Mouse (Mus musculus): ENCODE measurements around the gene Mpdu1. TPM values are rescaled to one million over a fixed set of nuclear protein-coding genes. Genes with fewer than 3 reads are reported as not detected.

Mpdu1 gene
- total RNA-seq, 2 experiments from 2014 or later = 47.5 to 58.2 TPM

GRCm38 (mm10) chr11:69692863-69693262 lies 30.4 kb upstream of the Mpdu1 start:
- DNase-seq (ENCODE audit: low spot score in 2 of 2) = no peak

DNA sequence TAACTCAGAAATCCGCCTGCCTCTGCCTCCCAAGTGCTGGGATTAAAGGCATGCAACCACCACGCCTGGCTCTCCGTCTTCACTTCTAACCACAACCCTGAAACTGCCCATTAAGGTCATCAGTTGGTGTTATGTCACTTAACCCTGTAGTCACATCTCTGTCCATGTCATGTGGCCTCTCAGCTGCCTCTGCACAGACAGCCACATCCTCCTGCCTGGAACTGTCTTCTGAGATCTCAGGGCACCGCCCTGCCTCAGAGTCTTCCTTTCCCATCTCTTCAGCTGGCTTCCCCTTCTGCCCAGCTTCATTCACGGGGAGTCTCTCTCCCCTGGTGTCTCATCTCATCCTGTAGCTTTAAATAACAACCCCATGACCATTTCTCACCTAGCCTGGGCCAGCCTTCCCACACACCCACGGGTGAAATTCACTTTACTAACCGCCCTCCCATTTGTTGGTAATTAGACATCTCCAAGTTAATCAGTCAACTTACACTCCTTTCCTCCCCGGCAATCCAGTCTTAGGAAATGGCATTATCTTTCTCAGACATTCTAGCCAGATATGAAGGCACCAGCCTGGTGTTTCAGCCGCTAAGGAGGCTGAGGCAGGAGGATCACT lies 29.9 kb upstream of the Mpdu1 start:
- no peak for DNase-seq (ENCODE audit: low spot score in 2 of 2)

- no peak for DNase-seq (ENCODE audit: low spot score in 2 of 2)
Measured at GRCm38 (mm10) chr11:69689891-69690290, 27.4 kb upstream of the Mpdu1 start.

DNA sequence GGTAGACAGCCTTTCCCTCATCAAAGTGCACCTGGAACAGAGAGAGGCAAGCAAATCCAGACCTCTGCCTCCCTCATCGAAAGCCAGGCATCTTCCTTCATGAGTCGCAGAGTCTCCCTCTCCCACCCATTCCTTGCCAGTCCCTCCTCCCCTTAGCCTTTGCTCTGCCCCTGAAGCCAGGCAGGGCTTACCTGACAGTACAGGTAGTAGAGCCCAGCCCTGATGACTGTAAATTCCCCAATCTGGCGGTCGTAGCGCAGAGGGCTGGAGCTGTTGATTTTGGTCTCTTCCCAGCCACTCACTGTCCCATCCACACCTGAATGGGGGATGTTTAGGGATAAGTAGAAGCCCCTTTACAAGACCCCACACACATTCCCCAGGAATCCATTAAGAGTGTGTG lies 24.6 kb upstream of the Mpdu1 start:
- DNase-seq (ENCODE audit: low spot score in 2 of 2) = no peak

- DNase-seq (ENCODE audit: low spot score in 2 of 2) = no peak
Measured at GRCm38 (mm10) chr11:69686377-69686776, 23.9 kb upstream of the Mpdu1 start.

DNA sequence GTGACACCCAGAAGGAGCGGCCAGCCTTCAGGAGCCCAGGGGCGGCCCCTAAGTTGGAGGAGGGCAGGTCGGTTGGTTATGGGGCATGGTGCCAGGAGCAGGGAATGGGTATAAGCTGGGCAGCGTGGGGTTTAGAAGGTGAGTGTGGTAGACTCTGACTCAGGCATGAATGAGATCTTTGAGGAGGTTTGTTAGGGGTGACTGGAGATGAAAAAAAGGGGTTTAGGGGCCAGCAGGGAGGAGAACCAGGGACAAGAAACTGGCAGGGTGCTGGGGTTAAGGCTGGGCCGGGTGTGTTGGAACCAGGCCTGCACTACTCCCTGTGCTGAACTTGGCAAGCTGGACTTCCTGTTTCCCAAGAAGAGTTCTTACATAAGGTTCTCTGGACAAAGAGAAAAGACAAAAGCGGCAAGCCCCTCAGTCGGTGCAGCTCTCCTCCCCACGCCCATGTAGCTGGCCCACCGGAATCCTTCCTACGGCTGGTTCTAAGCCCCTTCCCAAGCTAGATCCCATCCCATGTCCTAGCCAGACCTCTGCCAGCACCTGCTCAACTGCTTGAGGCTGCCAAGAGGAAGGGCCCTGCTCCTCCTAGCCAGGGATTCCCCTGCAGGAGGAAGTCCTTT lies 23.2 kb upstream of the Mpdu1 start, which contains the start of gene Tnfsf13:
TSS of gene Tnfsf13 (minus strand) at position 259 of the 623 bp plus-strand sequence.
- DNase-seq (ENCODE audit: low spot score in 2 of 2) = no peak

DNA sequence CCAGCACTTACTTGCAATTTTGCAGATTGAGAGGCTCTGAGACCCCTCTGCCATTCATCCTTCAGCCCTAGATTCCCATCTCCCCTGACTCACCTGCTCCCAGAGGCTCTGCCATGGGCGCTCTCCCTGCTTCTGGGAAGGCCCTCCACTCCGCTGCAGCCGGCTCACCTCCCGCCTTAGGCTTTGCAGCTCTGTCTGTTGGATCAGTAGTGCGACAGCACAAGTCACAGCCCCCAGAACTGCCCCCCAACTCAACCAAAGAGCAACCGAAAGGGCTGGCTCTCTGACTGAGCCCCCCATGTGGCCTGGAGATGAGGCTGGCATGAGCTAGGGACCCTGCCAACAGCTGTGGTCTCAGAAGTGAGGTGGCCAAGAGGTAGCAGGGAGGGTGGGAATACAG lies 22.5 kb upstream of the Mpdu1 start:
- DNase-seq (ENCODE audit: low spot score in 2 of 2) = no peak

- no peak for DNase-seq (ENCODE audit: low spot score in 2 of 2)
Measured at GRCm38 (mm10) chr11:69684128-69684745, 21.8 kb upstream of the Mpdu1 start.

- no peak for DNase-seq (ENCODE audit: low spot score in 2 of 2)
Measured at GRCm38 (mm10) chr11:69683576-69683975, 21.1 kb upstream of the Mpdu1 start.

DNA sequence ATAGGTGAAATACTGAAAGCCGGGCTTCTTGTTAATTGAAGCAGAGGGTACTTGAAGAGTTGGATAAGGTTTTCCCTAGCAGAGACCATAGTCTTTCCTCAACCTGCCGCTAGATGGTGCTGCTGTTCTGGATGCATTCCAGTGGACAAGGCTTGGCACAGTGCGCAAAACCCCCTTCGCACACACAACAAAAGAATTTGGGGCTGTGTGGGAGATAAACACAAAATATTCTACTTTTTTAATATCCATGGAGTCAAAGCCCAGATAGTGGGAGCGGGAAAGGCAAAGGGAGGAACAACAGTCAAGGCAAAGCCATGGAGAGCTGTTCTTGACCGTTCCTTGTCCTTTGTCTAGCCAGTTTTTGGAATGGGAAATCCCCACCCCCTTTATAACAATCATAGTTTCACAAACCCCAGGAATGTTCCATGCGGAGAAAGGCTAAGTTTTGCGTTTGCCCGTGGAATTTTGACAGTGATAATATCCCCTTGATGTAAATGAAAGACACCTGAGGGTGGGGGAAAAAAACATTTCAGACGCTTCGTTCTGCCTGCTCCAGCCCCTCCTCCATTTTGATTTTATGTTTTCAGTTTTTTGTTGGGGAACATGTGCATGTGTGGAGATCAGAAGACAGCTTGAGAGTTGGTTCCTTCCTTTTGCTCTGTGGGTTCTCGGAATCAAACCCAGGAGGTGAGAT lies 20.5 kb upstream of the Mpdu1 start:
- peak; percentile 89 to 91 for DNase-seq (ENCODE audit: low spot score in 2 of 2)

- DNase-seq (ENCODE audit: low spot score in 2 of 2) = no peak
Measured at GRCm38 (mm10) chr11:69682209-69682839, 19.9 kb upstream of the Mpdu1 start.

- peak; percentile 97 to 98 for DNase-seq (ENCODE audit: low spot score in 2 of 2)
Measured at GRCm38 (mm10) chr11:69681314-69682208, 19.1 kb upstream of the Mpdu1 start, which contains the start of gene Senp3. Gene Senp3, minus strand, starts transcription at chr11:69682084.

GRCm38 (mm10) chr11:69680136-69680855 lies 17.9 kb upstream of the Mpdu1 start:
- no peak for DNase-seq (ENCODE audit: low spot score in 2 of 2)

GRCm38 (mm10) chr11:69679144-69679543 lies 16.7 kb upstream of the Mpdu1 start:
- DNase-seq (ENCODE audit: low spot score in 2 of 2) = no peak

GRCm38 (mm10) chr11:69672211-69672706 lies 9.8 kb upstream of the Mpdu1 start, which contains the start of gene Eif4a1:
Gene Eif4a1, minus strand, starts transcription at chr11:69672423.
- peak; percentile 99 to 100 for DNase-seq (ENCODE audit: low spot score in 2 of 2)

DNA sequence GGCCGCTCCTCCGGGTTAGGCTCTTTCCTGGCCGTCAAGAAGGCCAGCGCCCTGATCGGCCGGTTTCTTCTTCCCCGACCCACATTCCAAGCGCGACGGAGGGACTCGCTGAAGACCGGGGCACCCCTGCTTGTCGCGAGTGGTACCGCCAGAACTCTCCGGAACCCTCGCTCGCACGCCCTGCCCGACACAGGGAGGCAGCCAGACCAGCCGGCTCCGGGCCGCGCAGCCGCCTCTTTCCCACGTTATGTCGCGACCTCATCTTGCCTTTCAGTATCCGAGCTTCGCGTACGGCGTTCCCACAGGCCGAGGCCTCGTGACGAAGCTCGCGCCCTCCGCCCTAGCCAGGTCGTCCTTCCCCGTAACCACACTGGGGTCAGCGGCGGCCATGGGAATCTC lies 9.3 kb upstream of the Mpdu1 start:
- peak in 1 of 2 experiments; percentile 29 for DNase-seq (ENCODE audit: low spot score in 2 of 2)

GRCm38 (mm10) chr11:69670786-69671725 lies 8.6 kb upstream of the Mpdu1 start:
- DNase-seq (ENCODE audit: low spot score in 2 of 2) = peak; percentile 85 to 89

DNA sequence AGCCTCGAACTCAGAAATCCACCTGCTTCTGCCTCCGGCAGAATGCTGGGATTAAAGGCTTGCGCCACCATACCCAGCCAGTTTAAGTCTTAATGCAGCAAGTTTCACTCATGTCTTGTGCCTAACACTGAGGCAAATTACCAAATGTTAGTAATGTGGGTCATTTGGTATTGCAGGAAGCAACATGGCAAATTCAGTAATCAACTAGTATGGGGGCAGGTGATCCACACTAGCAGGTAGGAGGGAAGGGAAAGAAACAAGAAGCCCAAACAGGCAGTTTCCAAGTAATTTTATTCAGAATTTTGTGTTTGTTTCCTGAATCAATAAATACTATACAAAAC lies 4.2 kb upstream of the Mpdu1 start:
- no peak for DNase-seq (ENCODE audit: low spot score in 2 of 2)

Measured in left cerebral cortex, adult 18-20 months (tissue).